Mouse (Mus musculus): Measurements from ENCODE around the gene Ice1. TPM values are rescaled to one million over a fixed set of nuclear protein-coding genes. Genes with fewer than 3 reads are reported as not detected.

Gene Ice1
- polyA plus RNA-seq, 1 experiment, result 15.4 TPM

- TF ChIP-seq CTCF (conservative IDR thresholded peaks at IDR 0.05; ENCODE audit: insufficient read depth, insufficient read length, low read depth, low read length) (no peak), POLR2A (IDR thresholded peaks at IDR 0.05; ENCODE audit: low read depth, low read length) (no peak)
- Histone ChIP-seq H3K4me3 (ENCODE audit: insufficient read depth, low read depth, low read length) (no peak overlapping the region), H3K27me3 (replicated peaks; ENCODE audit: control insufficient read depth, insufficient read depth, low read length) (0 out of 2 replicates have a peak, but pooled peaks cover 1% of the 10 kb centered on the region), H3K4me1 (ENCODE audit: control insufficient read depth, insufficient read depth, low read length) (peaks cover 3% of the 10 kb centered on the region; the same call in 1 of the 2 replicates), H3K36me3 (ENCODE audit: control insufficient read depth, insufficient read depth, low read length) (no peaks in the 10 kb centered on the region), H3K27ac (ENCODE audit: insufficient read depth, low read depth, low read length) (peak overlapping the region; percentile 10; the same call in 1 of the 2 replicates)
- peak; percentile 76 for DNase-seq
- WGBS, result 29% methylated on average over 5 of the region's 5 CpGs
Observed at GRCm38 (mm10) chr13:70654091-70654770, 16.8 kb upstream of the Ice1 start.

DNA sequence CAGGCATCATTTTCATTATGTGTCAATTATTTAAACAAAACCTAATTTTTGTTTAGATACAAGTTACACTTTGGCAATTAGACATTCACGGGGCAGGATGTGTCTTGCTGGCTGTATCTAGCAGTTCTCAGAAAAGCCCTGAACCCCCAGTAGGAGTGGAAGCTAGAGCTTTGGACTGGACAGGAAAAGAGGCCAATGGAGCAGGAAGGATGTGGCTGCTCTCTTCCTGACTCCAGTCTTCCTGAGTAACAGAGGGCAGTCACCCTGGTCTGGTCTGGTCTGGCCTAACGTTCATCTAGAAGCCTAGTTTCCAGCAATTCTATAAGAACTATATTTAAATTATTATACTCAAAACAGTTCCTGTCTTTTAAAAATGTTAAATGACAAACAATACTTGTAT lies 16.0 kb upstream of the Ice1 start:
- H3K4me3 ChIP-seq (ENCODE audit: insufficient read depth, low read depth, low read length), result no peak overlapping the region
- TF ChIP-seq POLR2A (IDR thresholded peaks at IDR 0.05; ENCODE audit: low read depth, low read length) (no peak), CTCF (conservative IDR thresholded peaks at IDR 0.05; ENCODE audit: insufficient read depth, insufficient read length, low read depth, low read length) (no peak)
- peak; percentile 56 for DNase-seq
- WGBS, result 60% methylated on average over 2 of the region's 2 CpGs
- peaks cover 3% of the 10 kb centered on the region; the same call in 1 of the 2 replicates for H3K4me1 ChIP-seq (ENCODE audit: control insufficient read depth, insufficient read depth, low read length)
- H3K36me3 ChIP-seq (ENCODE audit: control insufficient read depth, insufficient read depth, low read length), result no peaks in the 10 kb centered on the region
- no peak overlapping the region for H3K27ac ChIP-seq (ENCODE audit: insufficient read depth, low read depth, low read length)
- 0 out of 2 replicates have a peak, but pooled peaks cover 1% of the 10 kb centered on the region for H3K27me3 ChIP-seq (replicated peaks; ENCODE audit: control insufficient read depth, insufficient read depth, low read length)

DNA sequence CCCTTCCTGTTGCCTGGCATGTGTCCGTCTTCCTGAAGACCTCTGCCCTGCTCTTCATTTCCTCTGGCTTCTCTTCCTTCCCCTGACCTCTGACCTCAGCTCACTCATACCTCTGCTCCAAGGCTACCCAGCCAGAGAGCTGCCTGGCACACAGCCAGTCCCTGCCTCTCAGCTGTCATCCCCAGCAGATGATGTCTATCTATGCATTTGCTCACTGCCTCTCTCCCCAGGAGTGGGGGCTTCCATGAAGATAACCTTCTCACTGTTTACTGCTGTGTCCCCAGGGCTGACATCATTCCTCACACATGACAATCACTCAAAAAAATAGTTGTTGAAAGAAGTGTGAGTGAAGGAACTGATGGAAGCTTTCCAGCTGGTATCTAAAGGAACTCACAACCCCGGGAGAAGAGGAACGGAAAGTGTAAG lies 12.6 kb upstream of the Ice1 start:
- peaks cover 3% of the 10 kb centered on the region; the same call in 1 of the 2 replicates for H3K4me1 ChIP-seq (ENCODE audit: control insufficient read depth, insufficient read depth, low read length)
- peak overlapping the region; percentile 13; the same call in 1 of the 2 replicates for H3K27ac ChIP-seq (ENCODE audit: insufficient read depth, low read depth, low read length)
- H3K27me3 ChIP-seq (replicated peaks; ENCODE audit: control insufficient read depth, insufficient read depth, low read length), result no peaks in the 10 kb centered on the region
- WGBS, result 52% methylated on average over 3 of the region's 3 CpGs
- no peak overlapping the region for H3K4me3 ChIP-seq (ENCODE audit: insufficient read depth, low read depth, low read length)
- DNase-seq, result peak; percentile 79
- no peak for TF ChIP-seq POLR2A (IDR thresholded peaks at IDR 0.05; ENCODE audit: low read depth, low read length)
- no peak for TF ChIP-seq CTCF (conservative IDR thresholded peaks at IDR 0.05; ENCODE audit: insufficient read depth, insufficient read length, low read depth, low read length)
- H3K36me3 ChIP-seq (ENCODE audit: control insufficient read depth, insufficient read depth, low read length), result no peaks in the 10 kb centered on the region

DNA sequence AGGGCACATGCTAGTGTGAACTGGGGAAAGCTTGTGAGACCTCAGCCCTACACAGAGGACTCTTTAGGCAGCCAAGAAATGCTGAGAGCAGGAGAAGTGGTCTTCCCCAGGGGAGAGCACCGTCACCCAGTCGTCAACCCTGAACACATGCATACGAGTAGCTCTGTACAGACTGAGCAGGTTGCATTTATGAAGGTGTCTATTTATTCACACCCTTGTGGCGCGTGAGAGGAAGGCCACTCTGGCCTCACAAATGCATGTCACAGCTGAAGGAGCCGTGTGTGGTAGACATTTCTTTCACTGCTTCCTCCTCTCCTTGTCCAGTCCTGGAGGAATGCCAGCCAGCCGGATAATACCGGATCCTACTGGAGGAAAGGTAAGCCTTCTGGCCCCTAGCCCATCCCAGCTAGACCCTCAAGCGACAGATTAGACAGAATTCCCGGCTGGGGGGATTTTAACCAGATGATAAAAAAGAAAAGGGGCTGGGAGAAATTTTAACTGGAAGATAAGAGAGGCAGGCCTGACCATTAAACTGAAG lies 8.6 kb upstream of the Ice1 start:
- no peak for TF ChIP-seq CTCF (conservative IDR thresholded peaks at IDR 0.05; ENCODE audit: insufficient read depth, insufficient read length, low read depth, low read length)
- TF ChIP-seq POLR2A (IDR thresholded peaks at IDR 0.05; ENCODE audit: low read depth, low read length), result no peak
- no peaks in the 10 kb centered on the region for H3K36me3 ChIP-seq (ENCODE audit: control insufficient read depth, insufficient read depth, low read length)
- no peaks in the 10 kb centered on the region for H3K27me3 ChIP-seq (replicated peaks; ENCODE audit: control insufficient read depth, insufficient read depth, low read length)
- 35% methylated on average over 10 of the region's 10 CpGs for WGBS
- DNase-seq, result no peak
- H3K27ac ChIP-seq (ENCODE audit: insufficient read depth, low read depth, low read length), result no peak overlapping the region
- H3K4me3 ChIP-seq (ENCODE audit: insufficient read depth, low read depth, low read length), result no peak overlapping the region
- H3K4me1 ChIP-seq (ENCODE audit: control insufficient read depth, insufficient read depth, low read length), result peaks cover 3% of the 10 kb centered on the region; the same call in 1 of the 2 replicates

DNA sequence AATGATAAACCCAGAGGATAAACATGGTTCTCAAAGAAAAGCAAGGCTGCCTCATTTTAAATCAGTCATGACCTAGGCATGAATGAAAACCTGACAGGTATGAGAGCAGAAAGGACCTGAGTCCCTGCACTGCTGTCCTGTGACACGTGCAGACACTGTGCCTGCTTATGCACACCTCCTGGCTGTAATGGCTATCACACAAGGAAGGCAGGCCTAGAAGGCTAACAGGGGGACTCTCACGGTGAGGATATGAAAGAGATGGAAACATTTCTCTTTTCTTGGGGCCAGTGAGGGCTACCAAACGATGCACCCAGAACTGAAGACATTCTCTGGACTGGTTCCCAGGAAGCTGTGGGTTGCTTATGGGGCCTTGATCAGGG lies 6.6 kb upstream of the Ice1 start:
- Histone ChIP-seq H3K36me3 (ENCODE audit: control insufficient read depth, insufficient read depth, low read length) (no peaks in the 10 kb centered on the region), H3K27me3 (replicated peaks; ENCODE audit: control insufficient read depth, insufficient read depth, low read length) (no peaks in the 10 kb centered on the region), H3K4me3 (ENCODE audit: insufficient read depth, low read depth, low read length) (no peak overlapping the region), H3K27ac (ENCODE audit: insufficient read depth, low read depth, low read length) (no peak overlapping the region), H3K4me1 (ENCODE audit: control insufficient read depth, insufficient read depth, low read length) (no peaks in the 10 kb centered on the region)
- TF ChIP-seq POLR2A (IDR thresholded peaks at IDR 0.05; ENCODE audit: low read depth, low read length) (no peak), CTCF (conservative IDR thresholded peaks at IDR 0.05; ENCODE audit: insufficient read depth, insufficient read length, low read depth, low read length) (no peak)
- 49% methylated on average over 3 of the region's 3 CpGs for WGBS
- DNase-seq, result no peak

DNA sequence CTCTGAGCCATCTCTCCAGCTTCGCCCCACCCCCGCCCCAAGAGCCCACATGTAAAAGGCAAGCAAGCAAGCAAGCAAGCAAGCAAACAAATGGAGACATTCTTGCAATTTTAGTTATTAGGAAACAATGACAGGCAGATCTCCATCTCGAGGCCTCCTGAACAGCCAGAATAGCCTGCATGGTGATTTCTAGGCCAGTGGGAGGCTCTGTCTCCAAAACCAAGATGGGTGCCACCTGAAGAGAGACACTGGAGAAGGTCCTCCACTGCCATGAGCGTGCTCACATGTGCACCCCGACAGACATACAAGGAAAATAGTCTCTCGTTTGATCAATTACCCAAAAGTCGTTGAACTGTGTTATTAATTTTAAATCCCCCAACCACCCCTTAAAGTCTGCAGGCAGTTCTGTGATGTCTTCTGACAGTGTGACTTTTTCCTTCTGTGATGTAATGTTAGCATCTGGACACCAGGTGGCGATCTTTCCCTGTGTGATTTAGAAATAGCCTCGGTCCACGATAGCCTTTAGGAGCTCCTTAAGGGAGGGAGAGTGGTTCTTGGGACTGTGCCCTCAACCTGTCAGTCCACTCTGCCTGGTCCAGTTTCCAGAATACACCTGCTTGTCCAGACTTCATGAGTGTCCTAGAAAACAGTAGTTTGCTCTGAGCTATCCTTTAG lies 6.1 kb upstream of the Ice1 start:
- Histone ChIP-seq H3K4me3 (ENCODE audit: insufficient read depth, low read depth, low read length) (no peak overlapping the region), H3K4me1 (ENCODE audit: control insufficient read depth, insufficient read depth, low read length) (no peaks in the 10 kb centered on the region), H3K27me3 (replicated peaks; ENCODE audit: control insufficient read depth, insufficient read depth, low read length) (no peaks in the 10 kb centered on the region), H3K36me3 (ENCODE audit: control insufficient read depth, insufficient read depth, low read length) (no peaks in the 10 kb centered on the region), H3K27ac (ENCODE audit: insufficient read depth, low read depth, low read length) (no peak overlapping the region)
- DNase-seq, result peak; percentile 66
- 20% methylated on average over 10 of the region's 10 CpGs for WGBS
- TF ChIP-seq POLR2A (IDR thresholded peaks at IDR 0.05; ENCODE audit: low read depth, low read length), result no peak
- TF ChIP-seq CTCF (conservative IDR thresholded peaks at IDR 0.05; ENCODE audit: insufficient read depth, insufficient read length, low read depth, low read length), result peak; percentile 70

DNA sequence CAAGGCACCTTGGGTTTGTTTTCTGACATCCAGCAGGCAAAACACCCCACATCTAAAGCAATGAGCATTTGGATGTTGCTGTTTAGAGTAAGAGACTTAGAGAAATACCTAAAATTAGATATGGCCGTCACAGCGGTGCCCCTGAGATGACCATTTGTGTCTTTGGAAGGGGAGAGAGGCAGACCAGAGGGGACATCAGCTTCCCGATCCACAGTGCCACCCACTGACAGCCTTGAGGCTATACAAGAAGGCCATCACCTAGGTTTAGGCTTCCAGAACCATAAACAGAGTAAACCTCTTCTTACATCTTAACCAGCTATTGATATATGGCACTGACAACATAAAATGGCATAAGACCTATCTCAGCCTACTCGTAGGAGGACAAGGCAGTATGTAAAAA lies 4.5 kb upstream of the Ice1 start:
- WGBS, result 68% methylated on average over 4 of the region's 4 CpGs
- no peaks in the 10 kb centered on the region for H3K36me3 ChIP-seq (ENCODE audit: control insufficient read depth, insufficient read depth, low read length)
- no peak for TF ChIP-seq CTCF (conservative IDR thresholded peaks at IDR 0.05; ENCODE audit: insufficient read depth, insufficient read length, low read depth, low read length)
- no peak for TF ChIP-seq POLR2A (IDR thresholded peaks at IDR 0.05; ENCODE audit: low read depth, low read length)
- H3K27ac ChIP-seq (ENCODE audit: insufficient read depth, low read depth, low read length), result no peak overlapping the region
- no peaks in the 10 kb centered on the region for H3K4me1 ChIP-seq (ENCODE audit: control insufficient read depth, insufficient read depth, low read length)
- H3K4me3 ChIP-seq (ENCODE audit: insufficient read depth, low read depth, low read length), result no peak overlapping the region
- DNase-seq, result no peak
- no peaks in the 10 kb centered on the region for H3K27me3 ChIP-seq (replicated peaks; ENCODE audit: control insufficient read depth, insufficient read depth, low read length)
